Mouse (Mus musculus) intestine, embryonic 15.5 days (tissue): ENCODE results near the gene Cdc42bpg. TPM values are rescaled to one million over a fixed set of nuclear protein-coding genes. Genes with fewer than 3 reads are reported as not detected.
A peak's percentile ranks its signal among the peaks of the same experiment; 100 is the strongest.

Experiments used
- ATAC-seq: fragments of 200-750 bp; cut with Nextera tagmentation; 2 replicates; pipeline ENCODE4 v1.8.0; 2017; ENCODE audit warnings: moderate TSS enrichment, moderate library complexity
- H3K27ac ChIP-seq: fragments of 300-500 bp; sonication (generic); 2 replicates; pipeline ENCODE4 v1.5.1; 2015; ENCODE audit warnings: mild to moderate bottlenecking, inconsistent platforms
- H3K27me3 ChIP-seq: fragments of 300-500 bp; sonication (generic); replicated peaks from 2 replicates; pipeline ENCODE4 v1.6.1; 2015; ENCODE audit warnings: inconsistent platforms
- H3K36me3 ChIP-seq: fragments of 300-500 bp; sonication (generic); 2 replicates; pipeline ENCODE4 v1.6.1; 2015; ENCODE audit warnings: inconsistent platforms
- H3K4me1 ChIP-seq: fragments of 300-500 bp; sonication (generic); replicated peaks from 2 replicates; pipeline ENCODE4 v1.6.1; 2015; ENCODE audit warnings: inconsistent platforms
- H3K4me2 ChIP-seq: fragments of 300-500 bp; sonication (generic); replicated peaks from 2 replicates; pipeline ENCODE4 v1.6.1; 2015; ENCODE audit warnings: mild to moderate bottlenecking, inconsistent platforms
- H3K4me3 ChIP-seq: fragments of 300-500 bp; sonication (generic); replicated peaks from 2 replicates; pipeline ENCODE4 v1.5.1; 2015; ENCODE audit warnings: inconsistent platforms
- H3K9ac ChIP-seq: fragments of 300-500 bp; sonication (generic); 2 replicates; pipeline ENCODE4 v1.6.1; 2015; ENCODE audit warnings: inconsistent platforms
- H3K9me3 ChIP-seq: fragments of 300-500 bp; sonication (generic); 2 replicates; pipeline ENCODE4 v1.6.1; 2016; ENCODE audit warnings: inconsistent platforms
- WGBS: fragments of 180-500 bp; shearing (Covaris S2); methylation state at CpG from one replicate; pipeline ENCODE4 v1.1.7; 2015; 5-methylcytosine and 5-hydroxymethylcytosine counted together
- microRNA counts: library from miRNA; unstranded; fragments of <30 nt; microRNA quantifications from one replicate; lab custom pipeline; 2016
- polyA plus RNA-seq: library from polyadenylated mRNA; unstranded; fragments of >200 nt; fragmentation: Nextera tagmentation; extraction: Ambion mirVana; gene quantifications from 2 replicates; pipeline ENCODE4 v1.2.1, GENCODE M21; 2015

Gene Cdc42bpg
- polyA plus RNA-seq, 1 experiment from 2014 or later, result 1.0 TPM

DNA sequence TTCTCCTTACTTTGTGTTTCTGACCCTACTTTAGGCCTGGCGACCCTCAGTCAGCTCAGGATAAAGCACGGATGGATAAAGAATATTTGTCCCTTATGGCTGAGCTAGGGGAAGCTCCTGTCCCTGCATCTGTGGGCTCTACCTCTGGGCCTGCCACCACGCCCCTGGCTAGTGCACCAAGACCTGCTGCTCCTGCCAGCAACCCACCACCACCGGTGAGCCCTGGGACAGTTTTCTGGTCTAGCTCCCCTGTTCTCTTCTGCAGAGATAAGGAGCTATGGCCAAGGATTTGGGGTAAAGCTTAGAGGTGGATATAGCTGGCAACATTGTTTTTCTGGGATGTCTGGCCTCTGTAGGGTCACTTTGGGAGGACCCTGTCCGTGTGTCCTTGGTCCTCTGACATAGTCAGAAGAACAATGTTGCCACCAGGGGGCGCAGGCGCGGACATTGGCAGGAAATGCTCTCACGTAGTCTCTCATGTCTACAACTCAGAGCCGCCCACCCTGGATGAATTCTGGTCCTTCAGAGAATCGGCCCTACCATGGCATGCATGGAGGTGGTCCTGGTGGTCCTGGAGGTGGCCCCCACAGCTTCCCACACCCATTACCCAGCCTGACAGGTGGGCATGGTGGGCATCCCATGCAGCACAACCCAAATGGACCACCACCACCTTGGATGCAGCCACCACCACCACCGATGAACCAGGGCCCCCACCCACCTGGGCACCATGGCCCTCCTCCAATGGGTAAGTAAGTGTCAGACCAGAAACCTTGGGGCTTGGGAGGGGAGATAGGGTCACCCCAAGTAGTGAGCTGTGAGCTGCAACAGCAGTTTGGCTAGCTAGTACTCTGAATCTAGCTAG is 67.5 kb downstream of the Cdc42bpg start:
- no peak for ATAC-seq
- Histone ChIP-seq H3K27ac (no peak overlapping the region), H3K36me3 (peaks cover 82% of the 10 kb centered on the region), H3K4me1 (0 out of 2 replicates have a peak, but pooled peaks cover 3% of the 10 kb centered on the region), H3K9ac (no peak overlapping the region), H3K27me3 (no peaks in the 10 kb centered on the region), H3K4me2 (no peak overlapping the region), H3K4me3 (no peak overlapping the region), H3K9me3 (no peaks in the 10 kb centered on the region)
- WGBS, result 70% methylated on average over 12 of the region's 12 CpGs

DNA sequence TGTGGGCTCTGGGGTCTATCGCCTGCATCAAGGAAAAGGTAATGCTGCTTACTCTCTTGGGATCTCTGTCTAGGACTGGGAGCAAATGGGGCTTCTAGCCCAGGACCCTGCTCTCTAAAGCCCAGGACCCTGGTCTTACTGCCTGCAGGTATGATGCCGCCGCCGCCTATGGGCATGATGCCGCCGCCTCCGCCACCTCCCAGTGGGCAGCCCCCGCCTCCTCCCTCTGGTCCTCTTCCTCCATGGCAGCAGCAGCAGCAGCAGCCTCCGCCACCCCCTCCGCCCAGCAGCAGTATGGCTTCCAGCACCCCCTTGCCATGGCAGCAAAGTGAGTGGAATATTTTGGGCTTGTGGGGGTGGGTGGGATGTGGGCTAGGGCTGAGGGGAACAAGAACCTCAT is 68.3 kb downstream of the Cdc42bpg start:
- 92% methylated on average over 10 of the region's 10 CpGs for WGBS
- Histone ChIP-seq H3K4me1 (0 out of 2 replicates have a peak, but pooled peaks cover 3% of the 10 kb centered on the region), H3K27ac (no peak overlapping the region), H3K4me2 (no peak overlapping the region), H3K36me3 (peaks cover 82% of the 10 kb centered on the region), H3K4me3 (no peak overlapping the region), H3K27me3 (no peaks in the 10 kb centered on the region), H3K9ac (no peak overlapping the region), H3K9me3 (no peaks in the 10 kb centered on the region)
- ATAC-seq, result no peak

MicroRNA genes within 50 kb of the gene (microRNA counts, 519-probe panel; counts per million panel counts)
- microRNA mmu-miR-192 (lab: Ali Mortazavi, UCI), result 4,122 counts per million, percentile 95 among the panel's probes with 10 or more counts

Other genes with a start within 250 kb of the Cdc42bpg start
- 72.7 and 78.4 TPM in 2 replicates for gene Mrpl49, start 248.7 kb upstream of the Cdc42bpg start, polyA plus RNA-seq
- gene Fau, start 248.6 kb upstream of the Cdc42bpg start, polyA plus RNA-seq, result 876 and 881 TPM in 2 replicates
- gene Znhit2, start 245.3 kb upstream of the Cdc42bpg start, polyA plus RNA-seq, result 30.1 and 31.9 TPM in 2 replicates
- gene Tm7sf2, start 238.1 kb upstream of the Cdc42bpg start, polyA plus RNA-seq, result 34.8 and 34.9 TPM in 2 replicates
- gene Vps51, start 229.2 kb upstream of the Cdc42bpg start, polyA plus RNA-seq, result 61.2 and 64.5 TPM in 2 replicates
- not detected in 2 replicates for gene Tmem262, start 226.4 kb upstream of the Cdc42bpg start, polyA plus RNA-seq
- 1.3 and 2.2 TPM in 2 replicates for gene Gm28374, start 224.2 kb upstream of the Cdc42bpg start, polyA plus RNA-seq
- gene Zfpl1, start 221.5 kb upstream of the Cdc42bpg start, polyA plus RNA-seq, result 58.5 and 61.3 TPM in 2 replicates
- gene Cdca5, start 221.5 kb upstream of the Cdc42bpg start, polyA plus RNA-seq, result 32.3 and 32.9 TPM in 2 replicates
- gene AC131692.1, start 212.0 kb upstream of the Cdc42bpg start, polyA plus RNA-seq, result 0.18 and 0.37 TPM in 2 replicates
- gene Naaladl1, start 200.7 kb upstream of the Cdc42bpg start, polyA plus RNA-seq, result 28.9 and 38.8 TPM in 2 replicates
- gene Sac3d1, start 187.8 kb upstream of the Cdc42bpg start, polyA plus RNA-seq, result 44.3 and 44.7 TPM in 2 replicates
- 31.7 and 33.8 TPM in 2 replicates for gene Snx15, start 178.2 kb upstream of the Cdc42bpg start, polyA plus RNA-seq
- gene Batf2, start 165.5 kb upstream of the Cdc42bpg start, polyA plus RNA-seq, result 0.80 and 1.3 TPM in 2 replicates
- gene Arl2, start 164.9 kb upstream of the Cdc42bpg start, polyA plus RNA-seq, result 99.2 and 103 TPM in 2 replicates
- gene Majin, start 122.1 kb upstream of the Cdc42bpg start, polyA plus RNA-seq, result not detected in 2 replicates
- gene Gpha2, start 80.1 kb upstream of the Cdc42bpg start, polyA plus RNA-seq, result 0.39 and 0.41 TPM in 2 replicates
- 21.2 and 22.3 TPM in 2 replicates for gene Ppp2r5b, start 70.6 kb upstream of the Cdc42bpg start, polyA plus RNA-seq
- gene Atg2a, start 64.8 kb upstream of the Cdc42bpg start, polyA plus RNA-seq, result 6.9 and 8.7 TPM in 2 replicates
- 88.8 and 115 TPM in 2 replicates for gene Ehd1, start 29.7 kb upstream of the Cdc42bpg start, polyA plus RNA-seq
- gene Men1, start 28.5 kb downstream of the Cdc42bpg start, polyA plus RNA-seq, result 68.8 and 71.9 TPM in 2 replicates
- gene Map4k2, start 34.7 kb downstream of the Cdc42bpg start, polyA plus RNA-seq, result 8.8 and 11.0 TPM in 2 replicates
- gene Sf1, start 57.2 kb downstream of the Cdc42bpg start, polyA plus RNA-seq, result 118 and 129 TPM in 2 replicates
- gene Pygm, start 77.9 kb downstream of the Cdc42bpg start, polyA plus RNA-seq, result 6.1 and 6.3 TPM in 2 replicates
- gene Rasgrp2, start 92.9 kb downstream of the Cdc42bpg start, polyA plus RNA-seq, result 36.9 and 48.6 TPM in 2 replicates
- 1.1 and 2.0 TPM in 2 replicates for gene Nrxn2, start 112.3 kb downstream of the Cdc42bpg start, polyA plus RNA-seq
- gene Slc22a12, start 236.6 kb downstream of the Cdc42bpg start, polyA plus RNA-seq, result 0.13 TPM in 1 of 2 replicates, not detected in the other